Mouse (Mus musculus) liver (tissue): Measurements from ENCODE around the gene Utp3.
"Not testable (repeated sequence)": the region's sequence is repeated elsewhere in the genome, so short reads cannot be mapped to it uniquely, and the experiment has no call there.

Source experiments
- DNase-seq: peaks from one replicate; pipeline ENCODE4 v3.0.0-alpha.2; 2020; ENCODE audit warnings: mixed read lengths

Gene Utp3

DNA sequence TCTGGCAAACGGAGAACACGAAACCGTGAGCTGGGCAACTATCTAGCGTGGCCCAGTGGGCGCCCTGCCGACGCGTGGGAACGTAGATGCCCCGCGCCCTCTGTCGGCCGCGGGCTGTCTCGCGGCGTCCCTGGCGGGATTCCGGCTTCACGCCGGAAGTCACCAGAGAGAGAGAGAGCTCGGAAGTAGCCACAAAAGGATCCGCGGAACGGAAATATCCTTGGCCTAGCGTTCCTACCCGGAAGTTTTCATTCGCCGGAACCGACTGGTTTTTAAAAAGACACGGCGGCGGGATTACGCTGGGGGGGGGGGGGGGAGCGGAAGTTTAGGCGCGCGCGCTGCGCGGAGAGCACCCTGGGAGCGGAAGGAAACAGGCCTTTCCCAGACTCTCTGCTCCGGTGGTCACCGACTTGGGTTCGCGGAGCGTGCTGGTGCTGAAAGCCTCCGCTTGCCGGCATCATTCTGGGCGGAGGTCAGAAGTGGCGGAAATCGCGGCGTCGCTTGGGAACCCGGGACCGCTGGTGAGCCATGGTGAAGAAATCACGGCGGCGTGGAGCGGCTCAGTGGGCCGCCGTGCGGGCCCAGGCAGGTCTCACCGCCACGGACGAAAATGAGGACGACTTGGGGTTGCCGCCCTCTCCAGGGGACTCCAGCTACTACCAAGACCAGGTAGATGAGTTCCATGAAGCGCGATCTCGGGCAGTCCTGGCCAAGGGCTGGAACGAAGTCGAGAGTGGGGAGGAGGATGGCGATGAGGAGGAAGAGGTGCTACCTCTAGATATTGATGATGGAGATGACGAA is at the start of gene Utp3:
Gene Utp3 (plus strand): TSS at position 377 of the 801 bp plus-strand sequence.
- DNase-seq = peak; percentile 94

DNA sequence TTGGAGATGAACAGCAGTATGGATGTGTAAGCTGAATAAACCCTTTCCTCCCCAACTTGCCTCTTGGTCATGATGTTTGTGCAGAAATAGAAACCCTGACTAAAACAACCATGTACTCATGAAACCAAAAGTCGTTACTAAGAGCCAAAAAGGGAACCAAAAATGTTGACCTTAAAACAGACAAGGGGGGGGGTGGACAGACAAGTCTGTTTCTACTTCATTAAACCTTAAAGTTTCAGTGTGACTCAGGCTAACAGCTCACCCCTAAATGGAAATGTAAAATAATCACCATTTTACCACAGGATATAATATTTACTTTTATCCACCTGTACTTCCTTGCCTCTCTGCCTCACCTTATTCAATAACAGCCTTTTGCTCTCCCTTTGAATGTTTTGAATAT is 45.7 kb upstream of the Utp3 start:
- no peak for DNase-seq

DNA sequence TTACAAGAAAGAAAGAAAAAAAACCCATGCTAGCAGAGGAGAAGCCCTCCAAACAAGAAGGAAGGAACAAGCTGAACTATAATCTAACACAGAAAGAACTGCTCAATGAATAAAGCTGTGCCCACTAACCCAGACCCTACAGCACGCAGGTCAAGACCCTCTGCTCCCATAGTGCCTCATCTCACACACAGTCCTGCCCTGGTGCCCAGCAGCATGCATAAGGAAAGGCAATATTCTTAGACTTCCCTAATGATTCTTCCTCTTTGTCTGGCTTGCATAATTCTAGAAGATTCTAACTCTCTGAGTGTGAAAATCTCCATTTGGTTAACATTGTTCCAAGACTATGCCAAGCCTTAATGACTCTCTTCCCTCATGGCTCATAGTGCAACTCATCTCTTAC is 45.3 kb upstream of the Utp3 start:
- DNase-seq = no peak

DNA sequence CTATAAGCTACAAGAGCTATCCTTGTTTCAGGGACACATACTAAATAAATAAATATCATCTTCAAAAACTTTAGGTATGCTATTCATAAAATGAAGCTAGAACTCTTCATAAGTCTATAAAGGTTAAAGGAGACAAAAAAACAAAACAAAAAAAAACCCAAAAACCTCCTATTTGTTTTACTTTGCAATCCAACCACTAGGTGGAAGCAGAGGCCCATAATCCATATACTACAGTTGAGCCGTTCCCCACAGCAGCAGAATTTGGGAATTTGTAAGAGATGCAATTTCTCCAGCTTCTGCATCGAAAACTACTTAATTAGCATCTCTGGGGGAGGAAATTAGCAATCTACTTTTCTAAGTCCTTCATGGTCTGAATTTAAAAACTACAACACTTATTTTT is 35.0 kb upstream of the Utp3 start:
- no peak for DNase-seq

DNA sequence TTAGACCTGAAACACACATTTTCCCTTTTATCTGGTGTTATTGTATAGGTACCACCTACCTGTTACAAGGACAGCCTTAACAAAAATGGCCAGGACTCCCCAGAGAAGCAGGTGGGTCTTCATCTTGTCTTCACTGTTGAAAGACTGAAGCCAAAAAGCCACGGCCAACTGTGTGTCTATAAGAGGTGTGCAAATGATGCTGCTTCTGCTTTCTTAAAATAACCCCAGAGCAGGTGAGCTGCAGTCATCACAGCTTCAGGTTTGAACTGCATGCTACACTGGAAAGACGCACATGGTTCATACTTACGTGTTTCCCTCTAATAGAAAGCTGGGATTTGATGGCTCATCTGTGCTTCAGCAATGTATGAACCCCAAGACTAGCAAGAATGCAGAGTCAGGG is 26.6 kb upstream of the Utp3 start, which contains the start of gene Jchain:
Gene Jchain (minus strand): TSS at position 235 of the 400 bp plus-strand sequence.
- no peak for DNase-seq

DNA sequence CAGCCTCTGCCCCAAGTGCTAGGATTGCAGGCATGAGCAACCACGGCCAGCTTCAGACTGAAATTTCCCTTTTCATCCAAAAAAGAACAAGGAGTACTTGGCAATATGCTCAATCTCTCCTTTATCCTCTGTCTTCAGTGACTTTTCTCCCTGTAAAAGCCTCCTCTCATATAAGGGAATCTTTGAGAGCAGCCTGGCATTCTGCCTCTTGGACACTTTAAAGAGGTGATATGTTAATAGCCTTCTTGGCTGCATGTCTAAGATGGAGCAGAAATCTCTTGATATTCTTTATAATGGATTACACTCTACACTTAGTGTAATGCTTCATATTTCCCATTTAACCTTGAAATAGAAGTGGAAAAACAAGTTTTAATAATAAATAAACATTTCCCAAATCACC is 23.4 kb upstream of the Utp3 start:
- no peak for DNase-seq

DNA sequence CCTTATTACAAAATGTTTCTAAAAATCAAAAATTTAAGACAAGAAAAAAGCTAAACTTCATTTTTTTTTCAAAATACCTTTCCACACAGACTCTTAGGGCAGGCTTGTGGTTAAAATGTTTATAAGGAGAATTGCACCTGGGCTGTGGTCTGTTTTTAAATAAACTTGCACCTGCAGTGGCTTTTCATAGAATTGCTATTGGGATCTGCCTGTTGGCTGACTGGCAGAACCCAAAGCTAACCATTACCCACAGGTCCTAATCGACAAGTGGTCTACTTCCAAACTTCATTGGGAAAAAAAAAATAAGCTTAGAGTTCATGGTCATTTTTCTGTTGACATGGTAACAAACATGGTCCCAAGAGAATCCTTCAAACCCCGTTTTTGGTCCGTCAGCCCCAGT is 19.6 kb upstream of the Utp3 start:
- DNase-seq = no peak

DNA sequence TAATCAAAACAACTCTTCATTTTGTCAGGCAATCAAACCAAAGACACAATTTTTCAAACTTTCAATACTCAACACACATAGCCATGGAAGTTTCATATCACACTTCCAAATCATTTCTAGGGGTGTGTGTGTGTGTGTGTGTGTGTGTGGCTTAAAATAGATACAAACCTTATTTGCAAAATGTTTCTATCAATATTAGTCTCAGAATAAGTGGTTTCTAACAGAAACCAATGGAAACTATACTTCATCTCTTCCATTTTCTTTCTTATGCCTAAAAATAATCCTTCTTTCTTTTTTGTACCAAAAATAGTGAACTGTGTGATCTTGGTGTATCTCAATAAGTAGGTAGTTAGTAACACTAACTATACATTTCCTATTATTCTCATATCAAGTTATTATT is 13.4 kb upstream of the Utp3 start:
- no peak for DNase-seq

DNA sequence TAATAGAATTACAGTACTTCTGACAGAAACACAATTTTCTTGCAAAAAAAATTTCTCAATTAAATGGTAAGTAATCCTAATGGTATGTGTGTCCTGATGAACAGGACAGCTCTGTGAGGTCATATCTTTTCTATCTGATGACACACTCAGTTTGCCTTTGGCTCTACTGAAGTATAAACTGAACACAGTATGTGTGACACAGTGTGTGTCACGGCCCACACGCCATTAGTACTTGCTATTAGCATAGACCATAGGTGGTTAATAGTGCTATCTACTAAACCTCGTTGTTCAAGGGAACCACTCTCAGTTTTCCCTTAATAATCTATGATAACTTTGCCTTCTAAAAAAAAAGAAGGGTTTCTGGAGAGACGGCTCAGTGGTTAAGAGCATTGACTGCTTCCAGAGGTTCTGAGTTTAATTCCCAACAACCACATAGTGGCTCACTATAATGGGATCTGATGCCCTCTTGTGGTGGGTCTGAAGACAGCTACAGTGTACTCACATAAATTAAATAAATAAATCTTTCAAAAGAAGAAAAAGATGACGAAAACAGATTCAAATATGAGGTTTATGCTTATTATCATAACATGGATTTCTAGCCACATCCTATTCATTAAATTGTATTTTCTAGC is 11.5 kb upstream of the Utp3 start:
- DNase-seq = no peak

DNA sequence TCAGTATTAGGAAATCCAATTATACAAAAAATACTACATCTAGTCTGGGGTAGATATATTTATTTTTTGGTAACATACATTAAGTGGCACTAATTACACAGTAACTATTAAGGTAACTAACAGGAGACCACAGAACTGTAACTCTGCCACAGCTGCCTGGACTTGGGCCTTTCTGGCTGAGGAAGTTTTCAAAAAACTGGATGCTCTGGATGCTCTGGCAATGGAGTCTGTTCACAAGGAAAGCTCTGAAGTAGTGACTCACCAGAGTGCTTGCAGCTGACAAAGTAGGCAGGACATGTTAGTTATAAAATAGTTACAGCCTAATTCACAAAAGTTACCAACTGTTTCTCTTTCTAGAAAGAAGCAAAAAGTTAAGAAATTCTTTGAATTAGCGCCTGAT is 9.9 kb upstream of the Utp3 start:
- DNase-seq = not testable (repeated sequence)

DNA sequence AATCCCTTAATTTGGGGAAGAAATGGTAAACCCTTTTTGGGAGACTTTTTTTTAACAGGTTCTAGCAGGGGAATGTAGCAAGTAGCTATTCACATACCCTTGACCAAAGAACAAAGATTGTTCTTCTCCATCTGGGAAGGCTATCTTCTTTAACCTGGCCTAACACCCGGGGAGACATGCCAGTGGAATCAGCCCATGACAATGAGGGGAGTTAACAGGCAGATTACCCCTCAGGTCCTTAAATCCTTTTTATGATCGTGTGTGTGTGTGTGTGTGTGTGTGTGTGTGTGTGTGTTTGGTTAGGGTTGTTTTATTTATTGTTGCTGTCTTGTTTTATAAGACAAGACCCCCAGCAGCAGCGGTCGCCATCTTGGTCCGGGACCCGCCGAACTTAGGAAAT is 8.7 kb upstream of the Utp3 start:
- no peak for DNase-seq

DNA sequence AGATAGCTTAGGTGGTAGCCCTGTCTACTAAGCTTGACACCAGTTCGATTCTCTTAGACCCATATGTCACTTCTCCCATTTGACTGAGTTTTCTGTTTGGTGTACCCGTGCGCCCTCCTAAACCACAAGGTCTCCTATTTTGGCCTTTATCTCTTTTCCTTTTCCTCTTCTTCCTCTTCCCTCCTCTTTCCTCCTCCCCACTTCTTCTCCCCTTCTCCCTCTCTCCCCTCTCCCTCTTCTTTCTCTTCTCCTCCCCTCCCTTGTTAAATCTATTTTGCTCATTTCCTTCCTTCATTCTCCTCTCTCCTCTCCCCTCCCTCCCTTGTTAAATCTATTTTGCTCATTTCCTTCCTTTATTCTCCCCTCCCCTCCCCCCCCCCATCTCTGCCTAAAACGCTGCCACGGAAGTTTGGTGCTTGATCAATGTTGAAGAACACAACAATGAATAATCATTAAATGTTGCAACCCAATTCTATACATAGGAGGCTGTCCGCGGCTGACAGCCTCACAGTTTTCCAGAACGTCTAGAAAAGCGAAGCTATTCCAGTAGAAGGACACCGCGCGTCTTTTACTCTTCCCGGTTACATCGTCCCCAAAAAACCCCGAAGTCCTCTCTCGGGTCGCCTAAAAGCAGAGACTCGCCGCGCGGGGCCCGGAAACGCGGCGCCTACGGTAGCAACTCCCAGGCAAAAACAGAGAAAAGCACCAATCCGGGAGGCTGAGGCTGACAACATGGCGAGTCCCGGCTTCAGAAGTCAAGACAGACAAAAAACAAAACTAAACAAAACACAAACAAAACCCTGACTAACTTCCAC is 784 bp upstream of the Utp3 start:
- no peak for DNase-seq

DNA sequence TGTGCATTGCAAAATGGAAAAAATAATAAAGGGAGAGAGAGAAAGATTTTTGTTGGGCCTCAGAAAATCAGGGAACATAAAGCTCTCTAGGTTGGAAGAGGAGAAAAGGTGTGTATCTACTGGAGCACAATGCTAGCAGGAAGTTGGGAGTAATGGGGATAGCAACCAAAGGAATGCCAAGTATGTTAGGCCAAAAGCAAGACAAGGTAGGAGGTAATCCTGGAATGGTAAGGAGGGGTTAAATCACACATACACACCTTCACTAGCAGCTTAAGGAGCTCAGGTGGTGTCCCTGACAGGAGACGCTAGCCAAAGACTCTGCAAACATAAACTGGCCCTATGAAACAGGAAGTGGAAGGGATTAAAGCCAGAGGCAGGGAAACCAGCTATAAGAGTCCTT is 4.7 kb downstream of the Utp3 start:
- DNase-seq = no peak

DNA sequence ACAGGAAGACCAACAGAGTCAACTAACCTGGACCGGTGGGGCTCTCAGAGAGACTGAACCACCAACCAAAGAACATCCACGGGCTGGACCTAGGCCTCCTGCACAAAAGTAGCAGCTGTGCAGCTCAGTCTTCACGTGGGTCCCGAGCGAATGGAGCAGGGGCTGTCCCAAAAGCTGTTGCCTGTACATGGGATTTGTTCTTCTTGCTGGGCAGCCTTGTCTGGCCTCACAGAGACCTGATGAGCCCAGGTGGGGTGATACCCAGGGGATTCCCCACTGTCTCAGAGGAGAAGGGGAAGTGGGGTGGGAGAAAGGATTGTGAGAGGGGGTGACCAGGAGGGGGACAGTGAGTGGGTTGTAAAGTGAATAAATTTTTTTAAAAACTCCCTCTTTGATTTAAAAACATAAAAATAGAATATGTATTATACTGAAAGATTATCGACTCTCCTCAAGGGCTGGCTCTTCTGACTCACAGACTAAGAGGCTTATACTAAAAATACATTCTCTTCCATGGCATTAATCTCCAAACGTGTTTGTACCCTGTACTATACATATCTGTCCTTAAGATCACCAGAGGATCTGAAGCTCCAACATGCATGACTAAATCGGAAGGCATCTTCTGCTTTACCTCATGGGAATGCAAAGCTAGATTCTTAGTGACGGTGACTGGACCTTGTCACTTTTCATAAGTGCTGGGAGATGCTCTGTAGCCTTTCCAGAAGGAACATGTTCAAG is 7.0 kb downstream of the Utp3 start:
- no peak for DNase-seq

DNA sequence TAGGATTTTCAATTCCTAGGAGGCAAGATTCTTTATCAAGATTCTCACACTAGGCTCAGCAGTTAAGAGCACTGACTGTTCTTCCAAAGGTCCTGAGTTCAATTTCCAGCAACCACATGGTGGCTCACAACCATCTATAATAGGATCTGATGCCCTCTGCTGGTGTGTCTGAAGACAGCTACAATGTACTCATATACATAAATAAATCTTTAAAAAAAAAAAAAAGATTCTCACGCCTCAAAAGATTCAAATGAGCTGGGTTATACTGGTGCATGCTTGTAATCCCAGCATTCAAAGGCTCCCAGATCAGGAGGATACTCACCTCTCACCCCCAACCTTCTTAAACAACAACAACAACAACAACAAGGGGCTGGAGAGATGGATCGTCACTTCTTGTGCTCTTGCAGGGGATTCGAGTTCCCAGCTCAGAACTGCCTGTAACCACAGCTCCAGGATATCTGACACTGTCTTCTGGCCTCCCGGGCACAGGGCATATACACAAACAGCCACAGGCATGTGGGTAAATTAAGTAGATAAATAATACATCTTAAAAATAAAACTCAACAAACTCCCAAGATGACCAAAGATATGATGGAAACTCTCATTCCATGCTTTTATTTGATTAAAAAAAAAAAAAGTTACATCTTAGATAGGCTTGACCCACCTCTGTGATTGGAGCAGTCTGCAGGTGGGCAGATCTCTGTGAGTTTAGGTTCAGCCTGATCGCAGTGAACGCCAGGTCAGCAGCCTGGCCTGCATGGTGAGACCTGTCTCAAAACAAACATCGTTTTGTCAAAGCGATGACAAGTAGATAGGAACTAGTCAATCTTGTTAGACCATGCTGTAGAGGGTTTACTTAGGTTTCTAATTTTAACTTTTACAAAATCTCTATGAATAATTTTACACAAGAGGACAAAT is 8.9 kb downstream of the Utp3 start:
- DNase-seq = no peak

DNA sequence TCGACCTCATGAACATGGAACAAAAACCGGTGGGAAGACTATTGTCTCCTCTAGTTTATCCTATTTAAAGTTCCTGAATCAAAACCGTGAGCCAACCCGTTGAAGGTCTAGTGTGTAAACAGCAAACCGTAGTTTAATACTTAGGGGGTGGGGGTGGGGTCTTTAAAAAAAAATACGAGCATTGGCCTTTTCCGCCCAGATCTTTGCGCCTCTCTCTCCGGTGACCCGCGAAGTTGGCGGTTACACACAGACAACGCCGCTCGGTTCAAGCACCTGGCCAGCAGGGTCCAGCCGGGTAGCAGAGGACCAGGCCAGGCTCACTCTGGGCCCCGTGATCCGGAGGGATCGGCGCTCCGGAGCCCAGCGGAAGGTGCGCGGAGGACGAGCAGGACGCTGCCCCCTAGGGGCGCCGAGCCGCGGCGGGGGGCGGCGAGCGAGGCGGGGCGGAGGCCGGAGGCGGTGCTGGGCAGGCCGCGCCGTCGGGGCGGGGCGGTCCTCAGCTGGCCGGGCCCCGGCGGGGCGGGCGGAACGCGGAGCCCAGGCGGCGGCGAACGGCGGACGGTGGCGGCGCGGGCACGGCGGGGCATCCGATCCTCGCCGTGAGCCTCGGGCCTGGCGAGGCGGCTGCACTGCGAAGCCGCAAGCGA is 10.4 kb downstream of the Utp3 start, which contains the start of gene Rufy3:
Gene Rufy3 (plus strand): TSS at position 540 of the 647 bp plus-strand sequence.
- peak; percentile 86 for DNase-seq

DNA sequence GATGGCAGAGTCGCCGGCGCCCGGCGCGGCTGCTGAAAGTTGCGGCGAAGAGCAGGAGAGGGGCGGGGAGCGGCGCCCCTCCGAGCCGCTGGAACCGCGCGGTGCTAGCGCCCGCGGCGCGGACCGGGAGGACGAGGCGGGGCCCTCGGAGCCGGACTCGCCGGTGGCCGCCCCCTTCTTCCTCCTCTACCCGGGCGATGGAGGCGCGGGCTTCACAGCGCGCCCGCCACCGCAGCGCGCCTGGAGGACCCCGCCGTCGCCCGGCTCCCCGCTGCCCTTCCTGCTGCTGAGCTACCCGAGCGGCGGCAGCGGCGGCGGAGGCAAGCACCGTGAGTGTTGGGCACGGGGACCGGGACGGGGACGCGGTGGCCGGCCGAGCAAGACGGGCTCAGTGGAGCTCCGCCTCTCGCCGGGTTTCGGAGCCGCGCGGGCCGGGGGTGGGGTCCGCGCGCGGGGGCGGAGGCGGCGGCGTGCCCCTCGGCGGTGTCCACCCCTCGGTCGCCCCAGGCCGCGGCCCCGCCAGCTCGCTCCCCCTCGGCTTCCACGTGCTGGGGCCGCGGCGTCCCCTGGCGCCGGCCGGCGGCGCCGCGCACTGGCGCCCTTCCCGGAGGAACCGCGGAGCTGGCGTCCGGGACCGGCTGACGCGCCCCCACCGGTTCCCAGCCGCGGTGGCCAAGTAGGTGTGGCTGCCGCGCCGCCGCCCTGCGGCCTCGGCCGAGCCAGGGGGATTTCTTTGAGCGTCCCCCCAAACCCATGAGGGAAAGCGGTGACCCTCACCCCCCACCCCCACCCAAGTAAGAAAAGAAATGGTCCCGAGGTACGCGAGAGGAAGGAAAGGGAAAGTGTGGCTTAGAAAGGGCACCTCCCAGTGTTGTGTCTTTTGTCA is 11.1 kb downstream of the Utp3 start:
- peak; percentile 63 for DNase-seq

DNA sequence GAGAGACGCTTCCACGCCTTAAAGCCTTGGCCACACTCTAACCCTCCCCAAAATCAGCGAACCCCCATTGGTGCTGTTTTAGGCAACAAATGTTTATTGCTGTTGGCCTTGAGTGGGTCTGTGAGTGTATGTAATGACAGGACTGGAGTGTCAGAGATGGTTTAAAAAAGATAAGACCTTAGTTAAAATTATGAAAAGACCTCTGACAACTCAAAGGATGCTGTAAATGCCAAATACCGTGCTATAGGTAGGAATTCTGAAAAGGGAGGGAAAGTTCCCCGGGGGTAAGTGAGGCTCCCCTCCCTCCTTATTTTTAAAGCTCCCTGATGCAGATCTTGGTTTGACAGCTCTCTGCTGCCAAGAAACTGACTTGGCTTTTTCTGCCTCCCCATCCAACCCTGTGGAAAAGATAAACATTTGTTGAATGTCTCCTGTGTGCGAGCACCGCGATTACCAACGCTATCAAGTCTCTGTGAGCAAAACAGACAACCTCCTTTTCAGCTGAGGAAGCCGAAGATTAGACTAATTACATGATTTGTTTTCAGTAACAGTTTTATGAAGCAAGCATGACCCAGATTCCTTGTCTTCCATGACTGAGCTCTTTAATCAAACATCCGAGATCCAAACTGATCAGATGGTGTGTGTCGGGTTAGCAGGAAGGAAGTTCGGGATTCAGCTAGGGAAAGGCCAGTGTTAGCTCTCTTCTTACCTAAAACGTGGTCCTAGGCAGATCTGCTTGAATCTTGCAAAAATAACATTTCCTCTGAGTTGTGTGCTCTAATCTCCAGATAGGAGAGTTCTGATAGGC is 12.0 kb downstream of the Utp3 start:
- DNase-seq = peak; percentile 42

DNA sequence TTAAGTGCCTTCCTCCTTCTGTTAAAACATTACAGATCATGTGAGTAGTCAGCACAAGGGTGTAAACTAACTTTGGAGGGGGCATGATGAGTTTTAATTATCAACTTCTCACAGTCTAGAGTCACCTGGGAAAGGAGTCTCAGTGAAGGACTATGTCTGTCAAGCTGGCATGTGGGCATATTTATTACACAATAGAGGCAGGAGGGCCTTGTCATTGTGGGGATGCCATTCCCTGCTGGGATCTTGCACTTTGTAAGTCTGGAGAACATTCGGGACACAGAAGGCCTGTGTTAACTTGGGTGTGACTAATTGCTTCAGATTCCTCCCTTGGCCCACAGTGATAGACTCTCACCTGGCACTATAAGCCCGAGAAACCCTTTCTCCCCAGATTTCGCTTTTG is 15.3 kb downstream of the Utp3 start:
- no peak for DNase-seq
